Mouse (Mus musculus) ES-Bruce4 (cell line): ENCODE results near the gene Cpn2. TPM values are rescaled to one million over a fixed set of nuclear protein-coding genes. Genes with fewer than 3 reads are reported as not detected.

ENCODE experiments used
- H3K27ac ChIP-seq: 2 replicates; pipeline ENCODE4 v1.5.1; 2012; ENCODE audit warnings: low read length, inconsistent platforms; ENCODE audit not compliant: insufficient read depth
- H3K27me3 ChIP-seq: 2 replicates; pipeline ENCODE4 v1.6.1; 2012; ENCODE audit warnings: mild to moderate bottlenecking, low read length, inconsistent platforms; ENCODE audit not compliant: control insufficient read depth, poor library complexity, insufficient read depth, severe bottlenecking
- H3K36me3 ChIP-seq: 2 replicates; pipeline ENCODE4 v1.6.1; 2012; ENCODE audit warnings: inconsistent platforms, mild to moderate bottlenecking, low read length, moderate library complexity; ENCODE audit not compliant: control insufficient read depth, poor library complexity, insufficient read depth, severe bottlenecking
- H3K4me1 ChIP-seq: one replicate; pipeline ENCODE4 v1.8.1; 2011; ENCODE audit warnings: low read length; ENCODE audit not compliant: control insufficient read depth, insufficient read depth
- H3K4me3 ChIP-seq: 2 replicates; pipeline ENCODE4 v1.5.1; 2011; ENCODE audit warnings: low read depth, mild to moderate bottlenecking, low read length
- H3K9ac ChIP-seq: 2 replicates; pipeline ENCODE4 v1.6.1; 2012; ENCODE audit warnings: low read depth, mild to moderate bottlenecking, inconsistent platforms; ENCODE audit not compliant: poor library complexity, severe bottlenecking
- H3K9me3 ChIP-seq: replicated peaks from 2 replicates; pipeline ENCODE4 v1.6.1; 2012; ENCODE audit warnings: mild to moderate bottlenecking, low read length, inconsistent platforms; ENCODE audit not compliant: control insufficient read depth, poor library complexity, insufficient read depth, severe bottlenecking
- CTCF ChIP-seq: IDR thresholded peaks from one replicate; pipeline ENCODE4 v1.8.1; 2011; ENCODE audit warnings: low read depth, low read length
- EP300 ChIP-seq: IDR thresholded peaks from 2 replicates; pipeline ENCODE4 v1.6.1; 2011; ENCODE audit warnings: low read depth, low read length; ENCODE audit not compliant: insufficient read depth
- POLR2A ChIP-seq: IDR thresholded peaks from one replicate; pipeline ENCODE4 v1.8.1; 2011; ENCODE audit warnings: low read length; ENCODE audit not compliant: insufficient read depth
- polyA plus RNA-seq: library from polyadenylated mRNA; stranded (reverse); fragments of >200 nt; gene quantifications from 2 replicates; pipeline ENCODE4 v1.2.4, GENCODE M21; 2011; ENCODE audit warnings: low read depth; ENCODE audit not compliant: missing spikeins, insufficient read depth, insufficient read length

Gene Cpn2
- polyA plus RNA-seq, 1 experiment: not detected

GRCm38 (mm10) chr16:30307961-30308615 lies 40.8 kb upstream of the Cpn2 start:
- no peaks in the 10 kb centered on the region for H3K4me1 ChIP-seq
- H3K27ac ChIP-seq: no peak overlapping the region
- H3K9me3 ChIP-seq: no peaks in the 10 kb centered on the region
- H3K36me3 ChIP-seq: no peaks in the 10 kb centered on the region
- peak overlapping the region; percentile 65 for H3K4me3 ChIP-seq
- TF ChIP-seq POLR2A (no peak), CTCF (no peak), EP300 (no peak)
- H3K9ac ChIP-seq: peak overlapping the region; percentile 54
- H3K27me3 ChIP-seq: no peaks in the 10 kb centered on the region

GRCm38 (mm10) chr16:30307306-30307705 lies 40.0 kb upstream of the Cpn2 start:
- H3K4me3 ChIP-seq: no peak overlapping the region
- H3K27ac ChIP-seq: no peak overlapping the region
- no peaks in the 10 kb centered on the region for H3K4me1 ChIP-seq
- H3K9ac ChIP-seq: no peak overlapping the region
- no peaks in the 10 kb centered on the region for H3K27me3 ChIP-seq
- H3K36me3 ChIP-seq: no peaks in the 10 kb centered on the region
- no peak for TF ChIP-seq POLR2A
- H3K9me3 ChIP-seq: no peaks in the 10 kb centered on the region

- Histone ChIP-seq H3K9ac (no peak overlapping the region), H3K36me3 (no peaks in the 10 kb centered on the region), H3K27me3 (no peaks in the 10 kb centered on the region), H3K27ac (no peak overlapping the region), H3K4me3 (no peak overlapping the region), H3K4me1 (no peaks in the 10 kb centered on the region), H3K9me3 (no peaks in the 10 kb centered on the region)
- TF ChIP-seq EP300 (no peak), POLR2A (no peak)
These were observed 38.8 kb upstream of the Cpn2 start for GRCm38 (mm10) chr16:30306102-30306501.

GRCm38 (mm10) chr16:30304236-30304635 lies 36.9 kb upstream of the Cpn2 start:
- TF ChIP-seq EP300 (no peak), CTCF (no peak), POLR2A (no peak)
- Histone ChIP-seq H3K4me3 (no peak overlapping the region), H3K4me1 (no peaks in the 10 kb centered on the region), H3K9me3 (no peaks in the 10 kb centered on the region), H3K36me3 (no peaks in the 10 kb centered on the region), H3K27me3 (no peaks in the 10 kb centered on the region), H3K9ac (no peak overlapping the region), H3K27ac (no peak overlapping the region)

- TF ChIP-seq EP300: no peak
- no peak for TF ChIP-seq POLR2A
- TF ChIP-seq CTCF: no peak
- Histone ChIP-seq H3K4me3 (no peak overlapping the region), H3K27ac (no peak overlapping the region), H3K27me3 (no peaks in the 10 kb centered on the region), H3K36me3 (no peaks in the 10 kb centered on the region), H3K9ac (no peak overlapping the region), H3K9me3 (no peaks in the 10 kb centered on the region), H3K4me1 (no peaks in the 10 kb centered on the region)
These were observed 36.1 kb upstream of the Cpn2 start for GRCm38 (mm10) chr16:30303411-30303810.

GRCm38 (mm10) chr16:30302686-30303085 lies 35.4 kb upstream of the Cpn2 start:
- TF ChIP-seq EP300 (no peak), CTCF (no peak), POLR2A (no peak)
- no peak overlapping the region for H3K9ac ChIP-seq
- H3K9me3 ChIP-seq: no peaks in the 10 kb centered on the region
- no peaks in the 10 kb centered on the region for H3K4me1 ChIP-seq
- no peaks in the 10 kb centered on the region for H3K36me3 ChIP-seq
- H3K4me3 ChIP-seq: no peak overlapping the region
- H3K27me3 ChIP-seq: no peaks in the 10 kb centered on the region
- H3K27ac ChIP-seq: no peak overlapping the region
